Mouse (Mus musculus): Measurements from ENCODE around the gene Dimt1. TPM values are rescaled to one million over a fixed set of nuclear protein-coding genes. Genes with fewer than 3 reads are reported as not detected.
"Not testable (repeated sequence)": the region's sequence is repeated elsewhere in the genome, so short reads cannot be mapped to it uniquely, and the experiment has no call there.

Gene Dimt1
- total RNA-seq, 2 experiments from 2014 or later, result 18.9 to 23.9 TPM

DNA sequence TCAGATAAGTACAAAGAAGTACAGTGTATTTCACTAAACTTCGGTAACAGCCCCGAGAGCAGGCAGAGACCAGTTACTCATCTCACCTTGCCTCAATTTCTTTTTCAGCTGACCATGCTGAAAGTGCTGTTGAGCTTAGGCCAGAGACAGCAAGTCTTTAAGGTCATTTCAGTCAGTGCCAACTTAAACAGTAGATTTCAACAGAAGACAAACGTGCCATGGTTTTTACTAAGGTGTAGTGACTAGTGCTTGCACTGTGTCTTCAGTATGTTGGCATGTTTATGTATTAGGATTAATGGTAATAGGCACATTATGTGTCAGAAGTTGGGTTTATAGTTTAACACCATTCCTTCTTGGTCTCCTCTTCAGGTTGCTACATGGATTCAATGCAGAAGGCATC lies 11.4 kb downstream of the Dimt1 start:
- DNase-seq (ENCODE audit: low spot score in 2 of 2), result no peak

- no peak for DNase-seq (ENCODE audit: low spot score in 2 of 2)
Measured at GRCm38 (mm10) chr13:106960557-106960956, 13.6 kb downstream of the Dimt1 start.

GRCm38 (mm10) chr13:106961496-106961895 lies 14.6 kb downstream of the Dimt1 start:
- DNase-seq (ENCODE audit: low spot score in 2 of 2), result no peak

DNA sequence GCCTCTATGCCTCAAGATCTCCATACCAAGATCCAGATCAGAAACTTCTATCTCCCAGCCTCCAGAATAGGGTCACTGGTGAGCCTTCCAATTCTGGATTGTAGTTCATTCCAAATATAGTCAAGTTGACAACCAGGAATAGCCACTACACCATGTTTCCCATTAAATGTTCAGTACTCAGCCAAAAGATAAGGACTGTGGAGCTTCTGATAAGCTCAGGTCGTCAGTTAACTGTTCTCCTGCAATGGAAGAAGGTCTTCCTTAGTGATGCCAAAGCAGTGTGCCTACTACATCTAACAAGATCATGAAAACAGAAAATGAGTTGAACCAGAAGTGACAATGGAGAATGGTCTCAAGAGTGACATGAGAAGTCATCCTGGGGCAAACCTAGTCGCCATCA lies 50.0 kb downstream of the Dimt1 start:
- DNase-seq (ENCODE audit: low spot score in 2 of 2), result no peak

DNA sequence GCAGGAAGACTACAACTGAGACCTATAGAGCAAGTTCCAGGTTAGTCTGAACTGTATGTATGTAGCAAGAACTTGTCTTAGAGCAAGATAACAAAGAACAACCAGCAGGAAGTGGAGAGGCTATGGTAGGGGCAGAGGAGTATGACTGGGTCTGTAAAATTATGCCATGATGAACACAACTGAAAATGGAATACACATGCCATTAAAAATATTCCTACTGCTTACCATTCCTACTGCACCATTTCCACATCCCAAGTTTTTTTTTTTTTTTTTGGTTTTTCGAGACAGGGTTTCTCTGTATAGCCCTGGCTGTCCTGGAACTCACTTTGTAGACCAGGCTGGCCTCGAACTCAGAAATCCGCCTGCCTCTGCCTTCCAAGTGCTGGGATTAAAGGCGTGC lies 50.6 kb downstream of the Dimt1 start:
- not testable (repeated sequence) for DNase-seq (ENCODE audit: low spot score in 2 of 2)

DNA sequence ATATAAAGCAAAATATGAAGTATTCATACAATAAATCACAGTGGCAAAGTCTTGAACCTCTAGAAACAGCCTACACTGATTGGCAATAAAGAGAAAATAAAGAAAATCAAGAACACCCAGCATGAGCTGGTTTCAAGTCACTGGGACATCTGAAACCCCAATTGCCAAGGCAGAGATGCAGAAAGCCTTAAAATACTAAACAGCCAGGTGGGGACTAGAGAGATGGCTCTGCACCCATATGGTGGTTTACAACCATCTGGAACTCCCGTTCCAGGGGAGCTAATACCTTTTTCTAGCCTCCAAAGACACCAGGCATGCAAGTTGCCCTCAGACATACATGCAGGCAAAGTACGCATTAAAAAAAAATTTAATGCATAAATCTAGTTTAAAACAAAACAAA lies 51.1 kb downstream of the Dimt1 start:
- DNase-seq (ENCODE audit: low spot score in 2 of 2), result no peak

- no peak for DNase-seq (ENCODE audit: low spot score in 2 of 2)
Measured at GRCm38 (mm10) chr13:106998671-106999070, 51.7 kb downstream of the Dimt1 start.

- DNase-seq (ENCODE audit: low spot score in 2 of 2), result no peak
Measured at GRCm38 (mm10) chr13:107003211-107003610, 56.3 kb downstream of the Dimt1 start.

DNA sequence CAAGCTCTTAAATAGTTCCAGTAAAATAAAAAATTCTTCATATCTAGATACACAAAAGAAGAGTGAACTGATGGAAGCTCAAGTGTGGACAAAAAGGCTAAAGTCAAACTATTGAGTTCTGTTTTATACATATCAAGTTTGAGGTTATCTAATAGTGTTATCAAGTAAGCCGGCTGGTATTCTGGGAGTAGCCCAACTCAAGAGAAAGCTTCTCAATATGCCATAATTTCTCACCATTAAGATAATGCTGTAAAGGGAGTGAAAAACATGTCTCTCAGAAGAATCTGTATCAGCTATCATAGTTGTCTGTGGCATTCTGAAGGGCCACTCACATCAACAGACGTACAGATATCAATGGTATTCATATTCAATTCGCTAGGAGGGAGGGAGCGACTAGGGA lies 61.2 kb downstream of the Dimt1 start:
- no peak for DNase-seq (ENCODE audit: low spot score in 2 of 2)

Other genes starting within 250 kb of the Dimt1 start
- 10 to 100 TPM; 57.0 to 63.5 TPM for gene Ipo11, start 10.2 kb upstream of the Dimt1 start, total RNA-seq (2021)
- 100 to 1,000 TPM; 100 to 106 TPM for gene Kif2a, start 75.0 kb downstream of the Dimt1 start, total RNA-seq (2021)